12 mouse cellular contexts compared by ENCODE assay signal in the genomic region with DNA sequence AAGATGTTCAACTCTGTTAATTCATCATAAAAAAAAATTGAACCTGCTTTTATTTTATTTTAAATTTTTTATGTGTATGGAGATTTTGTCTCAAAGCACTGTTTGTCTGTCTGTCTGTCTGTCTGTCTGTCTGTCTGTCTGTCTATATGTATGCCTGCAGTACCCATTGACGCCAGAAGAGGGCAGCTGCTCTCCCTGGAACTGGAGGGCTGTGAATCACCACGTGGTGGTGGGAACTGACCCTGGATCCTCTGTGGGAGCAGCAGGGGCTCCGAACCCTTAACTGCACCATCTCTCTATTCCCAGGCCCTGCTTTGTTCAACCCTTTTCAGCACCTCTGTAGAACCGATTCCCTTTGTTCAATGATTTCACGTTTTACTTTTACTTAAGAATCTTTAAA.
DNase-seq lines count a peak whose midpoint lies in the region; TF ChIP-seq lines count a peak whose summit lies in the region.
"Had no signal": no experiment of that assay in that cellular context is flagged by ENCODE, and none has a peak within 500 bp of the region (broad histone marks: within the 10 kb centered on the region; RNA-seq: fewer than 3 reads in every experiment).

No protein-coding gene starts in this region.

- DNase-seq in left cerebral cortex, postnatal 4 days, result peak; percentile 4
- no peak for DNase-seq in left cerebral cortex, postnatal 10 days (ENCODE audit: extremely low spot score in 1 of 2, low spot score in 2 of 2)
- DNase-seq in ES-CJ7 (ENCODE audit: low read depth, low spot score), result peak; percentile 67
- DNase-seq in right cerebral cortex, postnatal 14 days, result no peak
- DNase-seq in retina, postnatal 1 day, result no peak
- DNase-seq: cerebellum, adult 18-20 months; heart, postnatal 36 days; liver, embryonic 13.5 days; right cerebral cortex, adult 18-20 months had no signal

- intact Hi-C loops in left cerebral cortex, postnatal 4 days (cut with DNase I), result no loop called here
- intact Hi-C loops in left cerebral cortex, postnatal 10 days (cut with DNase I), result no loop called here

- no peak overlapping the region for H3K27ac ChIP-seq in bone marrow, adult 2 months (ENCODE audit: control insufficient read depth, insufficient read depth, low read depth, low read length, poor library complexity)
- no peak overlapping the region for H3K27ac ChIP-seq in testis, adult 2 months (ENCODE audit: control insufficient read depth, insufficient read depth, low read depth, low read length)
- H3K27ac ChIP-seq: embryonic facial prominence, embryonic 15.5 days; liver, embryonic 13.5 days had no signal

- no peaks in the 10 kb centered on the region for H3K4me1 ChIP-seq in bone marrow, adult 2 months (ENCODE audit: control insufficient read depth, insufficient read depth, low read length)
- peaks cover 3% of the 10 kb centered on the region; the same call in 1 of the 2 replicates for H3K4me1 ChIP-seq in testis, adult 2 months (ENCODE audit: control insufficient read depth, insufficient read depth, low read length)
- H3K4me1 ChIP-seq: liver, embryonic 13.5 days had no signal

- H3K4me3 ChIP-seq in bone marrow, adult 2 months (replicated peaks; ENCODE audit: control insufficient read depth, low read depth, low read length), result no peak overlapping the region
- H3K4me3 ChIP-seq in testis, adult 2 months (ENCODE audit: control insufficient read depth, low read depth, low read length), result no peak overlapping the region
- H3K4me3 ChIP-seq: embryonic facial prominence, embryonic 15.5 days; liver, embryonic 13.5 days had no signal

- no peak for TF ChIP-seq POLR2A in bone marrow, adult 2 months (IDR thresholded peaks at IDR 0.05; ENCODE audit: borderline replicate concordance, control insufficient read depth, low read depth, low read length)
- no peak for TF ChIP-seq POLR2A in testis, adult 2 months (IDR thresholded peaks at IDR 0.05; ENCODE audit: control insufficient read depth, low read depth, low read length)

- WGBS in bone marrow, adult 2 months, result 78% methylated on average over 5 of the region's 5 CpGs

- no peaks in the 10 kb centered on the region for H3K27me3 ChIP-seq in testis, adult 2 months (ENCODE audit: control insufficient read depth, insufficient read depth, low read length)
- H3K27me3 ChIP-seq: embryonic facial prominence, embryonic 15.5 days; liver, embryonic 13.5 days had no signal

- no peaks in the 10 kb centered on the region for H3K36me3 ChIP-seq in testis, adult 2 months (ENCODE audit: control insufficient read depth, insufficient read depth, low read length)
- H3K36me3 ChIP-seq: embryonic facial prominence, embryonic 15.5 days; liver, embryonic 13.5 days had no signal

- peak; percentile 53 for TF ChIP-seq CTCF in bone marrow, adult 2 months (IDR thresholded peaks at IDR 0.05; ENCODE audit: control insufficient read depth, insufficient read depth, low read length)
- peak; percentile 76; the same call in 1 of the 2 replicates for TF ChIP-seq CTCF in testis, adult 2 months (IDR thresholded peaks at IDR 0.05; ENCODE audit: control insufficient read depth, insufficient read depth, insufficient replicate concordance, low read depth, low read length)

Comparison
In these comparisons a context has a peak if more than half of its experiments do, and no peak if none do; other contexts are left out.
1. DNase-seq: peak in left cerebral cortex, postnatal 4 days (single experiment) and ES-CJ7 (single experiment); none in left cerebral cortex, postnatal 10 days (0 of 2), right cerebral cortex, postnatal 14 days (single experiment) and retina, postnatal 1 day (single experiment).